Mouse (Mus musculus) MEL-GATA-1-ER (cell line): ENCODE measurements around the gene Kansl1.

ENCODE experiments used
- DNase-seq: peaks from one replicate; pipeline ENCODE4 v3.0.0-alpha.2; 2012; ENCODE audit warnings: low read depth; ENCODE audit errors: extremely low read depth

The Kansl1 gene

GRCm38 (mm10) chr11:104309377-104310225 is 159.1 kb downstream of the Kansl1 start:
- no peak for DNase-seq

- DNase-seq: no peak
Measured at GRCm38 (mm10) chr11:104307136-104307535, 161.5 kb downstream of the Kansl1 start.

GRCm38 (mm10) chr11:104306483-104306882 is 162.2 kb downstream of the Kansl1 start:
- DNase-seq: no peak

- no peak for DNase-seq
Measured at GRCm38 (mm10) chr11:104305711-104306110, 162.9 kb downstream of the Kansl1 start.

GRCm38 (mm10) chr11:104303088-104303960 is 165.3 kb downstream of the Kansl1 start:
- no peak for DNase-seq

- no peak for DNase-seq
Measured at GRCm38 (mm10) chr11:104302628-104303027, 166.0 kb downstream of the Kansl1 start.

- DNase-seq: no peak
Measured at GRCm38 (mm10) chr11:104297671-104298070, 171.0 kb downstream of the Kansl1 start.

GRCm38 (mm10) chr11:104295656-104296055 is 173.0 kb downstream of the Kansl1 start:
- peak; percentile 31 for DNase-seq

- DNase-seq: peak; percentile 29
Measured at GRCm38 (mm10) chr11:104295145-104295544, 173.5 kb downstream of the Kansl1 start.

- DNase-seq: peak; percentile 84
Measured at GRCm38 (mm10) chr11:104293241-104293640, 175.4 kb downstream of the Kansl1 start.

GRCm38 (mm10) chr11:104292443-104293220 is 176.0 kb downstream of the Kansl1 start:
- DNase-seq: no peak

GRCm38 (mm10) chr11:104289199-104290031 is 179.2 kb downstream of the Kansl1 start:
- peak; percentile 86 for DNase-seq

GRCm38 (mm10) chr11:104288835-104289198 is 179.8 kb downstream of the Kansl1 start:
- DNase-seq: no peak

- DNase-seq: no peak
Measured at GRCm38 (mm10) chr11:104287113-104287512, 181.5 kb downstream of the Kansl1 start.
